Mouse (Mus musculus): ENCODE measurements around the gene Tmc8.

- TF ChIP-seq CTCF (IDR thresholded peaks at IDR 0.05; ENCODE audit: insufficient read depth, low read length), result no peak
- no peak for TF ChIP-seq POLR2A (IDR thresholded peaks at IDR 0.05; ENCODE audit: borderline replicate concordance, extremely low read depth, low read depth, low read length)
These were observed 7.0 kb upstream of the Tmc8 start for GRCm38 (mm10) chr11:117774925-117775324.

All from lung, adult 2 months (tissue).